Mouse (Mus musculus) adrenal gland, adult 8-10 months (tissue): ENCODE results near the gene Fbxo9. TPM values are rescaled to one million over a fixed set of nuclear protein-coding genes. Genes with fewer than 3 reads are reported as not detected.

Source experiments
- DNase-seq: peaks from one replicate; pipeline ENCODE4 v3.0.0; 2022
- total RNA-seq, 4 experiments: library from RNA; stranded (reverse); gene quantifications; 2 replicates each; pipeline ENCODE4 v1.2.4; 2022

Gene Fbxo9
- total RNA-seq, 4 experiments from 2014 or later = 94.2 to 112 (median 99.9) TPM

DNA sequence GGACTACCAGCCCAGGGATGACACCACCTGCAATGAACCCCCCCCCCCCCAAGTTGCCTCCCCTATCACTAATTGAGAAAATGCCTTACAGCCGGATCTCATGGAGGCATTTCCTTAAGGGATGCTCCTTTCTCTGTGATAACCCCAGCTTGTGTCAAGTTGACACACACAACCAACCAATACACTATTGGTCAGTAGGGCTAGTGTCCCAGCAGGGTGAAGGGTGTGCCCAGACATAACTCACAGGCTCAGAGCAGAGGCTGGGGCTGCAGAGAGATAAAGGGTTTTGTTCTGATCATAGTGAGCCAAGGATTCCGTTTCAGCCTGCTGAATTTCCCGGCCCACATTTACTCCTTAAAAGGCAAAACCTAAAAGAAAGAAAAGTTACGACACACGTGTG is 38.4 kb downstream of the Fbxo9 start:
- no peak for DNase-seq

DNA sequence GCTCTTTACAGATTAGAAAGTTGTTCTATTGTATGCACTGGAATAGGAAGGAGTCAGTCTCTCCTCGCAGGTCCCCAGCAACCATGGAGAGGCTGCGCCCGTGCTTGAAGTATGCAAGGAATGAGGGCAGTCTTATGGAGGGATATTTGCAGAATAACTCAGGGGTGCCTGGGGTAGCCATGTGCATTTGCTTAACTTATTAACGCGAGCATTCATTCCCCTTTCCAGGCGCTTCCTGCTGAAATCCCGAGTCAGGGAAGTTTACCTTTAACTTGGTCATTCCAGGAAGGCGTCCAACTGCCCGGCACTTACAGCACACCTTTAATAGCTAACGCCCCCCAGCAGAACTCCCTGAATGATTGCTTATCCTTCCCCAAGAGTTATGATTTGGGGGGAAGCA is 44.7 kb downstream of the Fbxo9 start:
- no peak for DNase-seq

DNA sequence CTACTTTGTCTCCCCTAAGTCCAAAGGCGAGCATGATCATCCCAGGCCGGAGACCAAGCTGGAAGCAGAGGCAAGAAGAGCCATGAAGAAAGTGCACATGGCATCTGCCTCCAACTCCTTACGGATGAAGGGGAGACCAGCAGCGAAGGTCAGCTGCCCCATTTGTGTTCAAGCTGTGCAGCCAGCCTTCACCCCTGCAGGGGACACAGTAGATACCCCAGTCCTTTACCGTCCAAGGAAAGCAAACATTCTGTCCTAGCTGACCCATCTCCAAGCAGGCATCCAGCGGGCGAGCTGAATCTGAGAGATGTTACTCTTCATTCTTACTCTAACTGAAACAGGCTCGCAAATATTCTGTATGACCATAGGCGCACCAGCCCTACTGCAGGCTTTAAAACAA is 46.5 kb downstream of the Fbxo9 start:
- DNase-seq = no peak

DNA sequence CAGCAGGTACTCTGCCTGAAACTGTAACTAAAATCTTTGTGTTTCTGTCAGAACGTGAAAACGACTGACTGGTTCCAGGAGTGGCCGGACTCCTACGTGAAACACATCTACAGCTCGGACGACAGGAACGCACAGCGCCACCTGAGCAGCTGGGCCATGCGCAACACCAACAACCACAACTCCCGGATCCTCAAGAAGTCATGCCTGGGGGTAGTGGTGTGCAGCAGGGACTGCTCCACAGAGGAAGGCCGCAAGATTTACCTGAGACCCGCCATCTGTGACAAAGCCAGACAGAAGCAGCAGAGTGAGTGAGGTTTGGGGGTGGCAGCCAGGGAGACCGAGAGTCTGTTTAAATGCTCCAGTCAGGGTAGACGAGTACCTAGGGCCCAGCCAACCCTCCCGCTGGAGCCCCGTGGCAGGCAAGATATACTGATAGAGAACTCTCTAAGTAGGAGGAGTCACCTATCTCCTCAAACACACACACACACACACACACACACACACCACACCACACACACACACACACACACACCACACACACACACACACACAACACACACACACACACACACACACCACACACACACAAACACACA is 49.2 kb downstream of the Fbxo9 start:
- no peak for DNase-seq

DNA sequence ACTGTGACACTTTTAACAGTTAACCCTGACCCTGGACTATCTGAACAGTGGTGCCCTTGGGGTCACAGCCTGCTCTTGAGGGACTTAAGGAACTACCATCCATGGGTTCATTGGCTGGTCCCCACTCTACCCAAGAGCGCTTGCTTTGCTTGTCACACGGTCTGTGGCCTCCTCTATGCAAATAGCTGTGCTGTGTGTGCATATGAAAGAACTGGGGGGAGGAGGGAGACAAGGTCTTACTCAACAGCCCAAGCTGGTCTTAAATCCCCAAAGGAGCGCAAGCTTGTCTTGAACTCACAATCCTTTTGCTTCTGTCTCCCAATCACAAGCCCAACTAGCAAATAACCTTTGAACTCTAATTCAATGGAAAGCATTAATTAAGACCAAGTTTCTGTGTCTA is 54.6 kb downstream of the Fbxo9 start:
- DNase-seq = no peak

DNA sequence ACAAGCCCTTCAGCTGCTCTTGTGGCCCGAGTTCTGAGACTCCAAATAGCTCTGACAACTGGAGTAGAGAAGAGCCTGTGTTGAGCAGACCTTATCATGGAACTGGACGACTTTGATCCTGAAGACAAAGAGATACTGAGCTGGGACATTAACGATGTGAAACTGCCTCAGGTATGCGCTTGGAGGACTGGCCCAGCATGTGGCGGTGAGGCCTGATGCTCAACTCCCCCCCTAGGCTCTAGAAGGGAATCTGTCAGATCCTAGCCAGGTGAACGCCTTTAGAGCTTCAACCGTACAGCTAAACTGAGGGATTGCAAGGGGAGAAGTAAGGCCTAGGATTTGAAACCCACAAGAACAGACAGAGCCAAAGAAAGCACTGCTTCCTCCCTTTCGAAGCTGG is 55.0 kb downstream of the Fbxo9 start:
- DNase-seq = no peak

DNA sequence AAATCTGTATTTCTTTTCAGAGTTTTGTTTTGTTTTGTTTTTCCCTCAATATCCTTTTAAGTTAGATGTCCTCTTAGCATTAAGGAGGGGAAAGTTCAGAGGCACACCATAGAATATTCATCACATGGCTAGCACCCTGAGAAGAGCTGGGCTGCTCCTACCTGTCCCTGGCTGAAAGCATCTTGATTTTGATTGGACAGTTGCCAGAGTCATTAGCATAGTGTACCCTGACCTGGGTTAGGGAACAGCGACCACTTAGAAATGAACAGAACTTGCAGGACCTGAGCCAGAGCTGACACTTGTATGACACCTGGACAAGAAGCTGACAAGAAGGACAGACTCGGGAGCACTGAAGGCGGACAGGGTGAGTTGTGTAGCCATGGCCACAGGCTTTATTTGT is 57.2 kb downstream of the Fbxo9 start, which contains the start of gene Gcm1:
Gene Gcm1 (plus strand): TSS at position 248 of the 400 bp plus-strand sequence.
- no peak for DNase-seq

DNA sequence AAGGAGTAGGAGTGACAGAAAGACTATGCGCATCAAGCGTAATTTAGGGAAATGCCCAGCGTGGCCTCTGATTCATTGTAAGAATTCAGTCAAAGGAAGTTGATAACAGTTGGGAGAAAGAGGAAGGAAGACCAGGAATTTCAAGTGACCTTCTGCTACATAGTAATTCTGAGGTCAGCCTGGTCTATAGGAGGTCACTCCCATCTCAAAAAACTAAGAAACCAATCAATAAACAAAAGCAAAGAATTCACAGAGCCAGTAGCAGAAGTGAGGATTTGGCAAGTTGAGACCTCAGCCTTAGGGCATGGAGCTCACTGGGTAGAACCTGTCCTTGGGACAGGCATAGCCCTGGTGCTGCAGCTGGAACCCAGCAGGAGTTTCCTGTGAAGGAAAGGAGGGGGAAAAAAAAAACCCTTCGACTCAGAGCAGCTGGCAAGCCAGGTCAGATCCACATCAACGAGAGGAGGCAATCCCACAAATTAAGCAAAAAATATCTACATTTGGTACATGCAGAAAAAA is 58.4 kb downstream of the Fbxo9 start:
- no peak for DNase-seq

DNA sequence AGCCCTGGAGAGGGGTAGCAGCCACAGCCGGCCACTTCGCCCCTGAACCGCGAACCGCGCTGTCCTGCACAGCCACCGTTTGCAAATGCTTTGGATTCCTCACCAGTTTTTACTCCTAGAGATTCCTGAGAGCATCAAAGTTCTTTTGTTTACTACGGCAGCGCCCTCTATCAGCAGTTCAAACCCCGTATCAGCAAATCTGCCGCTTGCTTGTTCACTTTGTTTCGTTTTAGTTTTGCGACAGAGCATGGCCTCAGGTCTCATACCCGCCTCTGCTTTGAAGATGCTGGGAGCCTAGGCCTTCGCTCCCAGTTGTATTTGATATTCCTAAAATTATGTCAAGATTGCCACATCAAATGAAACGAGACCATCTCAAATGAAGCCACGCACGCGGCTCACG is 62.1 kb downstream of the Fbxo9 start:
- DNase-seq = no peak

DNA sequence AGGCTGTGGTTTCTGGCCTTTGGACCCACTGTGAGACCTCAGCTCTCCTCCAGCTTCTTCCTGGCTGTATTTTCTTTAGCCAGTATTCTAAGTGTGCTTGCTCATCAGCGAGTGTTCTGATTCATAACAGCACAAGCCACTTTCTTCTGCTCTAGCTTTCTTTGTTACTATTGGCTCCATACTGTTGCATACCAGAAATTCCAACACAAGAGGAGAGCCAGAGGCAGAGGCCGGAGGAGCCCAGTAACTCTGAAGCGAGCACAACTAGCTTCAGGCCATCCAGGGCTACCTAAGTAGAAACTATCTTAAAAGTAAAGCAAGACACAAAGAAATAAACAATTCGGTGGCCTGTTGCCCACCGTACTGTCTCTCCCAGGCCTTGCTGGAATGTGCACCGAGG is 63.7 kb downstream of the Fbxo9 start:
- DNase-seq = no peak

DNA sequence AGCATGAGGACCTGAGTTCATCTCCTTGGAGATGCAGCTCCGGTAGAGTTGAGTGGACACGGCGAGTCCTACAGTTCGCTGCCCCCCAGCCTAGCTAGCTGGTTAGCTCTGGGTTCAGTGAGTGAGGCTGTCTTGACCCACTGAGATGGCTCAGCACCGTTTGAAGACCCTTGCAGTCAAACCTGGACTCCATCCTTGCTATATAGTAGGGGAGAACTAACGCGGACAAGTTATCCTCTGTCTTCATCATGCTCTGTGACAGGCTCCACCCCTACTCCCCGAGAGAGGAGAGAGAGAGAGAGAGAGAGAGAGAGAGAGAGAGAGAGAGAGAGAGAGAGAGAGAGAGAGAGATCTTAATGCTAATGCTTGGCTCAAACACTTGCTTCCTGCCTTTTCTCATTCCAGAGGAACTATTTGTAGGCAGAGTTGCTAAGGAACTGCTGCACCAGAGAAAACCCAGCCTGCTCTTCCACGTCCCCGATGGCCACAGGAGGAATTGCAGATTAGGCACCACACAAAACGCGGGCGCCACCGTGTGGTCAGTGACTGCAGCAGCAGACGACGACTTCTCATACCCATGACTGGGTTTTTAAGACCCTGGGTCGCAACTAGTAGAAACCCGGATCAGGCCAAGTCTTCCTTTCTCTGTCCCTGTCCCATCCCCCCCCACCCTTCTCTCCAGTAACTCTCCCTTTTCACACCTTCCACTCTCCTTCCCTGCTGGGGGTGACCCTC is 69.9 kb downstream of the Fbxo9 start:
- peak; percentile 46 for DNase-seq

DNA sequence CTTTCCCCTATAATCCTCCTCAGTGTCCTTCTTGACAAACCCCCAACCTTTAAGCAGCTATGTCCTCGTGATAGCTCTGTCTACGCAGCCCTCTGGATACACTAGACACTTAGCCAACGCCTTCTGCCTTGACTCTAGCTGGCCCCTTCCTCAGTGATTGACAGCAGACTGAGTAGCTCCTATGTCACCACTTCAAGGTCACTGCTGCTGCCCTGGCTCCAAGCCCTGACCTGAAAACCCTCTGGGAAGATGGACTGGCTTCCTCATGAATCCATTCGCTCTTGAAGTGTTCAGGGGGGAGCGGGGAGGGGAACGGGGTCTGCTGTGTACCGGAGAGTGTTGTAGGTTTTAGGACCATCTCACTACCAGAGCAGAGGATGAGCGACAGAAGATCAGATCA is 73.0 kb downstream of the Fbxo9 start:
- no peak for DNase-seq

DNA sequence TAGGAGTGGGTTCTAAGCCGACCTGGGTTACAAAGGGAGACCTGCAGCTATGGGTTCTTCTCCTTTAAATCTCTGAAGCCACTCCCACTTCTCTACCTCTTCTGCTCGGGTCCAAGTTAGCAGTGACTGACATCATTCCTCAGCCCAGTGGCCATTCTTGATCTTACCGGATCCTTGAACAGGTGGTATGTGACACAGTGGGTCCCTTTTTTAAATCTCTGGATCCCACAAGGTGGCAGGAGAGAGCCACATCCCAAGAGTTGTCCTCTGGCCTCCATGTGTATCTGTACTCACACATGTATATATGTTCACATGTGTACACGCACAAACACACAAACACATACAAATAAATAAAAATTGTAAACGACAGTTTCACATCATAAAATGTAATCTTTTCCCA is 73.6 kb downstream of the Fbxo9 start:
- no peak for DNase-seq

DNA sequence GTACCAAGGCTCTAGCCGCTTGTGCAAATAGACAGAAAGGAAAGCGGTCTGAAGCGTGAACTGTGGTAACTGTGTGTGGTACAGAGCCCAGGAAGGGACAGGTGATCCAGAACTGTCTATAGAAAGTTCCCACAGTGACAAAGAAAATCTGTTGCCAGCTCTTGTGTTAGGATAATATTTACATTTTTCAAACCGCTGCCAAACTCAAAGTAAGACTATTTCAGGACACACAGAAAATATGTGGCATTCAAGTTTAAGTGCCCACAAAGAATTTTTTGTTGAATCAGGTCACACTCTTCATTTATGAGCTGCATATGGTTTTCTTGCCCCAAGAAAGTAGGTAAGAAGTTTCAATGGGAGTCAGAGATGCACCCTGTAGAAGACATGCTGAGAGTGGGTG is 75.9 kb downstream of the Fbxo9 start:
- DNase-seq = no peak

Other genes starting within 250 kb of the Fbxo9 start
- gene Elovl5, start 191.7 kb downstream of the Fbxo9 start, total RNA-seq = 100 to 1,000 TPM; 450 to 789 (median 577) TPM
- not detected for gene Gcm1, start 57.1 kb downstream of the Fbxo9 start, total RNA-seq
- 10 to 100 TPM; 18.7 to 25.0 (median 22.4) TPM for gene Ick, start 127 bp upstream of the Fbxo9 start, total RNA-seq
- 10 to 100 TPM; 42.5 to 72.4 (median 57.1) TPM for gene Gsta4, start 73.7 kb upstream of the Fbxo9 start, total RNA-seq
- gene Gsta1, start 121.6 kb upstream of the Fbxo9 start, total RNA-seq = 1 to 10 TPM in 1 of 4 experiments, under 1 TPM in 1, not detected in 2; 0.35 to 1.5 TPM
- gene Gm3776, start 148.1 kb upstream of the Fbxo9 start, total RNA-seq = not detected
- under 1 TPM in 1 of 4 experiments, not detected in 3; 0.46 TPM for gene Gm10639, start 180.9 kb upstream of the Fbxo9 start, total RNA-seq
- gene Omt2a, start 205.7 kb upstream of the Fbxo9 start, total RNA-seq = not detected
- gene Omt2b, start 218.5 kb upstream of the Fbxo9 start, total RNA-seq = not detected
- gene Gsta2, start 246.7 kb upstream of the Fbxo9 start, total RNA-seq = 1 to 10 TPM in 2 of 4 experiments, not detected in 2; 6.1 to 7.5 TPM